Mouse (Mus musculus) liver, adult 2 months (tissue): ENCODE data around the gene Sumo1. TPM values are rescaled to one million over a fixed set of nuclear protein-coding genes. Genes with fewer than 3 reads are reported as not detected.

Experiments used
- DNase-seq: peaks from one replicate; pipeline ENCODE4 v3.0.0-alpha.2; 2011; ENCODE audit warnings: low read depth, low spot score; ENCODE audit errors: extremely low read depth
- H3K27ac ChIP-seq: fragments of 200-500 bp; replicated peaks from 2 replicates; pipeline ENCODE4 v1.5.1; 2012; ENCODE audit warnings: low read depth, mild to moderate bottlenecking, control low read depth, inconsistent platforms, low read length; ENCODE audit not compliant: insufficient read depth
- H3K27me3 ChIP-seq: fragments of 200-500 bp; 2 replicates; pipeline ENCODE4 v1.6.1; 2012; ENCODE audit warnings: mild to moderate bottlenecking, moderate library complexity, low read length, inconsistent platforms; ENCODE audit not compliant: control insufficient read depth, insufficient read depth
- H3K36me3 ChIP-seq: fragments of 200-500 bp; 2 replicates; pipeline ENCODE4 v1.6.1; 2012; ENCODE audit warnings: low read length, inconsistent platforms; ENCODE audit not compliant: control insufficient read depth, insufficient read depth
- H3K4me1 ChIP-seq: fragments of 200-500 bp; 2 replicates; pipeline ENCODE4 v1.6.1; 2011; ENCODE audit warnings: low read length; ENCODE audit not compliant: control insufficient read depth, insufficient read depth
- H3K4me3 ChIP-seq: fragments of 200-500 bp; 2 replicates; pipeline ENCODE4 v1.5.1; 2011; ENCODE audit warnings: low read depth, mild to moderate bottlenecking, control low read depth, low read length, moderate library complexity; ENCODE audit not compliant: insufficient read depth
- H3K79me2 ChIP-seq: fragments of 200-500 bp; 2 replicates; pipeline ENCODE4 v1.6.1; 2012; ENCODE audit warnings: inconsistent platforms, mild to moderate bottlenecking, low read length, moderate library complexity; ENCODE audit not compliant: control insufficient read depth, insufficient read depth
- H3K9ac ChIP-seq: fragments of 200-500 bp; 2 replicates; pipeline ENCODE4 v1.6.1; 2012; ENCODE audit warnings: low read depth, mild to moderate bottlenecking, control low read depth, inconsistent platforms, low read length
- CTCF ChIP-seq: fragments of 200-500 bp; IDR thresholded peaks from 2 replicates; pipeline ENCODE4 v1.5.1; 2011; ENCODE audit warnings: low read depth, low read length, control low read depth
- POLR2A ChIP-seq: fragments of 200-500 bp; IDR thresholded peaks from 2 replicates; pipeline ENCODE4 v1.6.1; 2011; ENCODE audit warnings: low read length, control low read depth; ENCODE audit not compliant: insufficient read depth; ENCODE audit errors: extremely low read depth
- WGBS: fragments of 180-500 bp; shearing (Covaris S2); methylation state at CpG from one replicate; pipeline ENCODE4 v1.1.7; 2018; 5-methylcytosine and 5-hydroxymethylcytosine counted together
- polyA plus RNA-seq: library from polyadenylated mRNA; depleted of rRNA; stranded (reverse); fragments of >200 nt; gene quantifications from 2 replicates; pipeline ENCODE4 v1.2.3, GENCODE M21; 2012
- total RNA-seq: library from RNA; depleted of rRNA; stranded (reverse); fragments of >200 nt; gene quantifications from 2 replicates; pipeline ENCODE4 v1.2.3, GENCODE M21; 2014

The Sumo1 gene
- total and polyA plus RNA-seq, 2 experiments = 7.5 to 55.1 TPM

- Histone ChIP-seq H3K4me1 (no peaks in the 10 kb centered on the region), H3K27ac (no peak overlapping the region), H3K9ac (no peak overlapping the region), H3K79me2 (no peaks in the 10 kb centered on the region), H3K27me3 (no peaks in the 10 kb centered on the region), H3K4me3 (no peak overlapping the region), H3K36me3 (no peaks in the 10 kb centered on the region)
- TF ChIP-seq CTCF = no peak
- no peak for TF ChIP-seq POLR2A
- 76% methylated on average over 8 of the region's 8 CpGs for WGBS
- DNase-seq = no peak
These were observed 90.4 kb downstream of the Sumo1 start for GRCm38 (mm10) chr1:59580131-59580751.

GRCm38 (mm10) chr1:59579327-59579726 is 91.3 kb downstream of the Sumo1 start:
- TF ChIP-seq POLR2A (no peak), CTCF (no peak)
- no peaks in the 10 kb centered on the region for H3K4me1 ChIP-seq
- H3K9ac ChIP-seq = no peak overlapping the region
- H3K4me3 ChIP-seq = no peak overlapping the region
- WGBS = 80% methylated on average over 5 of the region's 5 CpGs
- DNase-seq = no peak
- H3K27me3 ChIP-seq = no peaks in the 10 kb centered on the region
- H3K27ac ChIP-seq = no peak overlapping the region
- no peaks in the 10 kb centered on the region for H3K36me3 ChIP-seq
- H3K79me2 ChIP-seq = no peaks in the 10 kb centered on the region

- no peak overlapping the region for H3K27ac ChIP-seq
- 93% methylated on average over 4 of the region's 4 CpGs for WGBS
- H3K4me1 ChIP-seq = no peaks in the 10 kb centered on the region
- no peak overlapping the region for H3K9ac ChIP-seq
- H3K27me3 ChIP-seq = no peaks in the 10 kb centered on the region
- H3K36me3 ChIP-seq = no peaks in the 10 kb centered on the region
- H3K4me3 ChIP-seq = no peak overlapping the region
- TF ChIP-seq POLR2A (no peak), CTCF (no peak)
- H3K79me2 ChIP-seq = no peaks in the 10 kb centered on the region
- no peak for DNase-seq
These were observed 91.9 kb downstream of the Sumo1 start for GRCm38 (mm10) chr1:59578770-59579169.

- Histone ChIP-seq H3K9ac (no peak overlapping the region), H3K36me3 (no peaks in the 10 kb centered on the region), H3K4me1 (no peaks in the 10 kb centered on the region), H3K27ac (no peak overlapping the region), H3K27me3 (no peaks in the 10 kb centered on the region), H3K79me2 (no peaks in the 10 kb centered on the region), H3K4me3 (no peak overlapping the region)
- 70% methylated on average over 21 of the region's 21 CpGs for WGBS
- TF ChIP-seq CTCF (no peak), POLR2A (no peak)
- DNase-seq = no peak
These were observed 96.1 kb downstream of the Sumo1 start for GRCm38 (mm10) chr1:59574262-59575187.

GRCm38 (mm10) chr1:59573843-59574242 is 96.8 kb downstream of the Sumo1 start:
- no peak for TF ChIP-seq CTCF
- TF ChIP-seq POLR2A = no peak
- no peaks in the 10 kb centered on the region for H3K79me2 ChIP-seq
- no peak overlapping the region for H3K27ac ChIP-seq
- no peaks in the 10 kb centered on the region for H3K27me3 ChIP-seq
- whole genome bisulfite sequencing = 94% methylated on average over 3 of the region's 3 CpGs
- no peak overlapping the region for H3K4me3 ChIP-seq
- H3K4me1 ChIP-seq = no peaks in the 10 kb centered on the region
- H3K36me3 ChIP-seq = no peaks in the 10 kb centered on the region
- no peak for DNase-seq
- no peak overlapping the region for H3K9ac ChIP-seq

GRCm38 (mm10) chr1:59571502-59571901 is 99.1 kb downstream of the Sumo1 start:
- H3K9ac ChIP-seq = no peak overlapping the region
- no peak overlapping the region for H3K27ac ChIP-seq
- no peak for DNase-seq
- no peak overlapping the region for H3K4me3 ChIP-seq
- H3K4me1 ChIP-seq = no peaks in the 10 kb centered on the region
- WGBS = 55% methylated on average over 3 of the region's 3 CpGs
- H3K36me3 ChIP-seq = no peaks in the 10 kb centered on the region
- no peaks in the 10 kb centered on the region for H3K27me3 ChIP-seq
- TF ChIP-seq POLR2A (no peak), CTCF (no peak)
- H3K79me2 ChIP-seq = no peaks in the 10 kb centered on the region
